Mouse (Mus musculus) intestine, embryonic 16.5 days (tissue): ENCODE data around the gene Lrrc32. TPM values are rescaled to one million over a fixed set of nuclear protein-coding genes. Genes with fewer than 3 reads are reported as not detected.

Experiments
- ATAC-seq: fragments of 200-750 bp; cut with Nextera tagmentation; 2 replicates; pipeline ENCODE4 v1.8.0; 2017; ENCODE audit warnings: moderate TSS enrichment, moderate library complexity
- H3K27ac ChIP-seq: fragments of 300-500 bp; sonication (generic); 2 replicates; pipeline ENCODE4 v1.5.1; 2014; ENCODE audit warnings: mild to moderate bottlenecking, low read length
- H3K27me3 ChIP-seq: fragments of 300-500 bp; sonication (generic); replicated peaks from 2 replicates; pipeline ENCODE4 v1.6.1; 2014; ENCODE audit warnings: low read length, control low read depth, mixed read lengths; ENCODE audit not compliant: control insufficient read depth, insufficient read depth
- H3K36me3 ChIP-seq: fragments of 300-500 bp; sonication (generic); 2 replicates; pipeline ENCODE4 v1.6.1; 2014; ENCODE audit warnings: low read length, control low read depth; ENCODE audit not compliant: control insufficient read depth, insufficient read depth
- H3K4me1 ChIP-seq: fragments of 300-500 bp; sonication (generic); 2 replicates; pipeline ENCODE4 v1.6.1; 2014; ENCODE audit warnings: low read length, control low read depth, mixed read lengths; ENCODE audit not compliant: control insufficient read depth, insufficient read depth
- H3K4me2 ChIP-seq: fragments of 300-500 bp; sonication (generic); 2 replicates; pipeline ENCODE4 v1.6.1; 2014; ENCODE audit warnings: low read depth, low read length, control low read depth
- H3K4me3 ChIP-seq: fragments of 300-500 bp; sonication (generic); 2 replicates; pipeline ENCODE4 v1.5.1; 2014; ENCODE audit warnings: mild to moderate bottlenecking, low read length
- H3K9ac ChIP-seq: fragments of 300-500 bp; sonication (generic); 2 replicates; pipeline ENCODE4 v1.6.1; 2014; ENCODE audit warnings: low read depth, low read length
- H3K9me3 ChIP-seq: fragments of 300-500 bp; sonication (generic); 2 replicates; pipeline ENCODE4 v1.6.1; 2016; ENCODE audit warnings: low read length, control low read depth; ENCODE audit not compliant: control insufficient read depth
- WGBS: fragments of 180-500 bp; shearing (Covaris S2); extraction: QIAGEN DNeasy Blood & Tissue Kit; methylation state at CpG from one replicate; pipeline ENCODE4 v1.1.7; 2014; 5-methylcytosine and 5-hydroxymethylcytosine counted together
- polyA plus RNA-seq: library from polyadenylated mRNA; unstranded; fragments of >200 nt; fragmentation: Nextera tagmentation; extraction: Ambion mirVana; gene quantifications from 2 replicates; pipeline ENCODE4 v1.2.1, GENCODE M21; 2015

The Lrrc32 gene
- polyA plus RNA-seq, 1 experiment from 2014 or later, result 11.3 TPM

GRCm38 (mm10) chr7:98548839-98549238 lies 59.8 kb downstream of the Lrrc32 start:
- peaks cover 5% of the 10 kb centered on the region for H3K4me1 ChIP-seq
- H3K27ac ChIP-seq, result no peak overlapping the region
- ATAC-seq, result 0 out of 2 replicates have a peak, but pooled peaks have one; percentile 21
- 59% methylated on average over 3 of the region's 3 CpGs for WGBS
- no peaks in the 10 kb centered on the region for H3K27me3 ChIP-seq
- H3K9me3 ChIP-seq, result no peaks in the 10 kb centered on the region
- no peak overlapping the region for H3K4me2 ChIP-seq
- no peak overlapping the region for H3K4me3 ChIP-seq
- H3K9ac ChIP-seq, result no peak overlapping the region
- H3K36me3 ChIP-seq, result no peaks in the 10 kb centered on the region

- H3K27ac ChIP-seq, result peak overlapping the region; percentile 51
- no peak overlapping the region for H3K4me2 ChIP-seq
- no peak overlapping the region for H3K9ac ChIP-seq
- ATAC-seq, result peak; percentile 31; the same call in 1 of the 2 replicates
- 27% methylated on average over 2 of the region's 2 CpGs for WGBS
- no peaks in the 10 kb centered on the region for H3K27me3 ChIP-seq
- no peak overlapping the region for H3K4me3 ChIP-seq
- no peaks in the 10 kb centered on the region for H3K36me3 ChIP-seq
- H3K9me3 ChIP-seq, result no peaks in the 10 kb centered on the region
- H3K4me1 ChIP-seq, result peaks cover 5% of the 10 kb centered on the region
These were observed 61.5 kb downstream of the Lrrc32 start for GRCm38 (mm10) chr7:98550596-98550995.

GRCm38 (mm10) chr7:98551041-98551440 lies 62.0 kb downstream of the Lrrc32 start:
- Histone ChIP-seq H3K27ac (peak overlapping the region; percentile 51), H3K9me3 (no peaks in the 10 kb centered on the region), H3K4me3 (no peak overlapping the region), H3K36me3 (no peaks in the 10 kb centered on the region), H3K27me3 (no peaks in the 10 kb centered on the region), H3K9ac (no peak overlapping the region), H3K4me2 (no peak overlapping the region), H3K4me1 (peaks cover 5% of the 10 kb centered on the region)
- 48% methylated on average over 3 of the region's 3 CpGs for WGBS
- ATAC-seq, result no peak

Other genes starting within 250 kb of the Lrrc32 start
- gene Acer3, start 168.1 kb upstream of the Lrrc32 start, polyA plus RNA-seq, result 17.1 and 20.5 TPM in 2 replicates
- gene Tsku, start 128.0 kb upstream of the Lrrc32 start, polyA plus RNA-seq, result 6.2 and 7.5 TPM in 2 replicates
- gene Gucy2d, start 48.9 kb upstream of the Lrrc32 start, polyA plus RNA-seq, result 2.2 and 3.7 TPM in 2 replicates
- 14.6 and 16.3 TPM in 2 replicates for gene Emsy, start 167.5 kb downstream of the Lrrc32 start, polyA plus RNA-seq
- 28.6 and 28.8 TPM in 2 replicates for gene Thap12, start 213.8 kb downstream of the Lrrc32 start, polyA plus RNA-seq